Mouse (Mus musculus): ENCODE data around the gene 9930022D16Rik.

DNA sequence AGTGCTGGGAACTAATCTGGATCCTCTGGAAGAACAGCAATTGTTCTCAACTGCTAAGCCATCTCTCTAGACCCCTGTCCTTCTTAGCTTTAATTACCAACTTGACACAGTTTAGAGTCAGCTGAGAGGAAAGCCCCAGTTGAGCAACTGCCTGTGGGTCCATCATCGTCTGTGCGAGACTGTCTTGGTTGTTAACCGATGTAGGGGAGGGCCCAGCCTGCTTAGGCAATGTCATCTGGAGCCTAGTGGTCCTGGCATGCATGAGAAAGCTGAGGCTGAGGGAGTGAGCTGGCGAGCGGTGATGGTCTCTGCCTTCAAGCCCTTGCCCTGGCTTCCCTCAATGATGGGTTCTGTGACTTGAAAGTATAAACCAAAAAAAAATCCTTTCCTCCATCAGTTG lies 1.1 kb downstream of the 9930022D16Rik start:
- no peak for TF ChIP-seq GATA1 (IDR thresholded peaks at IDR 0.05; ENCODE audit: borderline replicate concordance, low read length)
- TF ChIP-seq FLI1 (IDR thresholded peaks at IDR 0.05; ENCODE audit: low read length): no peak
